Mouse (Mus musculus) olfactory bulb, adult 2 months (tissue): ENCODE data around the gene Tmem266. TPM values are rescaled to one million over a fixed set of nuclear protein-coding genes. Genes with fewer than 3 reads are reported as not detected.

Source experiments
- H3K27ac ChIP-seq: fragments of 200-500 bp; 2 replicates; pipeline ENCODE4 v1.5.1; 2012; ENCODE audit warnings: low read depth, low read length; ENCODE audit not compliant: insufficient read depth
- H3K4me1 ChIP-seq: fragments of 200-500 bp; 2 replicates; pipeline ENCODE4 v1.6.1; 2012; ENCODE audit warnings: low read length; ENCODE audit not compliant: control insufficient read depth, insufficient read depth
- H3K4me3 ChIP-seq: fragments of 200-500 bp; 2 replicates; pipeline ENCODE4 v1.5.1; 2012; ENCODE audit warnings: mild to moderate bottlenecking, low read depth, low read length, moderate library complexity; ENCODE audit not compliant: insufficient read depth
- CTCF ChIP-seq: fragments of 200-500 bp; IDR thresholded peaks from 2 replicates; pipeline ENCODE4 v1.5.1; 2012; ENCODE audit warnings: low read depth, mild to moderate bottlenecking, low read length, moderate library complexity; ENCODE audit not compliant: insufficient read depth
- POLR2A ChIP-seq: fragments of 200-500 bp; IDR thresholded peaks from 2 replicates; pipeline ENCODE4 v1.6.1; 2012; ENCODE audit warnings: mild to moderate bottlenecking, low read depth, low read length, moderate library complexity; ENCODE audit not compliant: insufficient read depth
- WGBS: fragments of 180-500 bp; shearing (Covaris S2); methylation state at CpG from one replicate; pipeline ENCODE4 v1.1.7; 2018; 5-methylcytosine and 5-hydroxymethylcytosine counted together
- polyA plus RNA-seq: library from polyadenylated mRNA; stranded (reverse); fragments of >200 nt; gene quantifications from 2 replicates; pipeline ENCODE4 v1.2.4, GENCODE M21; 2012; ENCODE audit warnings: low replicate concordance; ENCODE audit not compliant: missing spikeins, insufficient read depth, insufficient read length

Gene Tmem266
- polyA plus RNA-seq, 1 experiment, result not detected

- TF ChIP-seq CTCF (no peak), POLR2A (no peak)
- Histone ChIP-seq H3K4me3 (no peak overlapping the region), H3K4me1 (no peaks in the 10 kb centered on the region), H3K27ac (no peak overlapping the region)
- WGBS, result 60% methylated on average over 2 of the region's 2 CpGs
Measured at GRCm38 (mm10) chr9:55307066-55307465, 19.6 kb upstream of the Tmem266 start.

GRCm38 (mm10) chr9:55307557-55307956 lies 19.2 kb upstream of the Tmem266 start:
- Histone ChIP-seq H3K27ac (no peak overlapping the region), H3K4me1 (no peaks in the 10 kb centered on the region), H3K4me3 (no peak overlapping the region)
- WGBS, result 75% methylated on average over 5 of the region's 5 CpGs
- no peak for TF ChIP-seq POLR2A
- no peak for TF ChIP-seq CTCF

- Histone ChIP-seq H3K27ac (no peak overlapping the region), H3K4me3 (no peak overlapping the region), H3K4me1 (no peaks in the 10 kb centered on the region)
- TF ChIP-seq CTCF, result no peak
- TF ChIP-seq POLR2A, result no peak
- WGBS, result 88% methylated on average over 5 of the region's 5 CpGs
Measured at GRCm38 (mm10) chr9:55308455-55308854, 18.3 kb upstream of the Tmem266 start.

- Histone ChIP-seq H3K27ac (no peak overlapping the region), H3K4me1 (no peaks in the 10 kb centered on the region), H3K4me3 (no peak overlapping the region)
- WGBS, result 12% methylated on average over 5 of the region's 5 CpGs
- TF ChIP-seq CTCF, result no peak
- TF ChIP-seq POLR2A, result no peak
Measured at GRCm38 (mm10) chr9:55311560-55311959, 15.2 kb upstream of the Tmem266 start.

GRCm38 (mm10) chr9:55313619-55314261 lies 13.0 kb upstream of the Tmem266 start:
- Histone ChIP-seq H3K4me3 (no peak overlapping the region), H3K4me1 (no peaks in the 10 kb centered on the region), H3K27ac (no peak overlapping the region)
- TF ChIP-seq CTCF (no peak), POLR2A (no peak)
- WGBS, result 63% methylated on average over 12 of the region's 12 CpGs

GRCm38 (mm10) chr9:55322641-55323040 lies 4.1 kb upstream of the Tmem266 start:
- Histone ChIP-seq H3K4me1 (peaks cover 2% of the 10 kb centered on the region; the same call in 1 of the 2 replicates), H3K4me3 (no peak overlapping the region), H3K27ac (no peak overlapping the region)
- TF ChIP-seq POLR2A, result no peak
- TF ChIP-seq CTCF, result no peak
- 90% methylated on average over 1 of the region's 1 CpGs for WGBS

- 43% methylated on average over 8 of the region's 8 CpGs for WGBS
- peaks cover 2% of the 10 kb centered on the region; the same call in 1 of the 2 replicates for H3K4me1 ChIP-seq
- TF ChIP-seq CTCF, result no peak
- no peak for TF ChIP-seq POLR2A
- no peak overlapping the region for H3K27ac ChIP-seq
- H3K4me3 ChIP-seq, result no peak overlapping the region
Measured at GRCm38 (mm10) chr9:55324085-55324484, 2.6 kb upstream of the Tmem266 start.

- WGBS, result 38% methylated on average over 10 of the region's 10 CpGs
- Histone ChIP-seq H3K4me1 (peaks cover 2% of the 10 kb centered on the region; the same call in 1 of the 2 replicates), H3K27ac (no peak overlapping the region), H3K4me3 (no peak overlapping the region)
- TF ChIP-seq CTCF, result no peak
- TF ChIP-seq POLR2A, result no peak
Measured at GRCm38 (mm10) chr9:55324516-55324915, 2.2 kb upstream of the Tmem266 start.

GRCm38 (mm10) chr9:55325061-55325460 lies 1.7 kb upstream of the Tmem266 start:
- peaks cover 2% of the 10 kb centered on the region; the same call in 1 of the 2 replicates for H3K4me1 ChIP-seq
- WGBS, result 29% methylated on average over 1 of the region's 1 CpGs
- H3K27ac ChIP-seq, result no peak overlapping the region
- no peak overlapping the region for H3K4me3 ChIP-seq
- TF ChIP-seq POLR2A (no peak), CTCF (no peak)
